Mouse (Mus musculus): ENCODE results near the gene Sox15.

GRCm38 (mm10) chr11:69699595-69699994 lies 44.5 kb downstream of the Sox15 start:
- TF ChIP-seq ZC3H11A (IDR thresholded peaks at IDR 0.05; ENCODE audit: borderline replicate concordance, low read depth, low read length) (no peak), MAFK (IDR thresholded peaks at IDR 0.05; ENCODE audit: insufficient read depth, low read depth, low read length) (no peak), ZNF384 (IDR thresholded peaks at IDR 0.05; ENCODE audit: low read depth, low read length) (no peak), CHD2 (IDR thresholded peaks at IDR 0.05; ENCODE audit: low read depth, low read length) (no peak), HCFC1 (IDR thresholded peaks at IDR 0.05; ENCODE audit: borderline replicate concordance, insufficient read depth, low read length) (no peak)

All from ES-E14 (cell line).